Mouse (Mus musculus) embryonic facial prominence, embryonic 11.5 days (tissue): ENCODE results near the gene Gtpbp2. TPM values are rescaled to one million over a fixed set of nuclear protein-coding genes. Genes with fewer than 3 reads are reported as not detected.

ENCODE experiments used
- ATAC-seq: fragments of 200-750 bp; cut with Nextera tagmentation; replicated peaks from 2 replicates; pipeline ENCODE4 v1.8.0; 2017; ENCODE audit warnings: low read depth; ENCODE audit not compliant: insufficient number of reproducible peaks, low FRiP score, low TSS enrichment
- DNase-seq: peaks from one replicate; pipeline ENCODE4 v3.0.0-alpha.2; 2015; ENCODE audit warnings: low spot score
- H3K27ac ChIP-seq: fragments of 300-500 bp; sonication (generic); replicated peaks from 2 replicates; pipeline ENCODE4 v1.5.1; 2014; ENCODE audit warnings: mild to moderate bottlenecking, low read depth, low read length, control low read depth
- H3K27me3 ChIP-seq: fragments of 300-500 bp; sonication (generic); 2 replicates; pipeline ENCODE4 v1.6.1; 2014; ENCODE audit warnings: mild to moderate bottlenecking, low read length, moderate library complexity, mixed read lengths; ENCODE audit not compliant: control insufficient read depth, insufficient read depth
- H3K36me3 ChIP-seq: fragments of 300-500 bp; sonication (generic); replicated peaks from 2 replicates; pipeline ENCODE4 v1.6.1; 2014; ENCODE audit warnings: low read depth, mild to moderate bottlenecking, low read length, moderate library complexity, mixed read lengths; ENCODE audit not compliant: control insufficient read depth, insufficient read depth
- H3K4me1 ChIP-seq: fragments of 300-500 bp; sonication (generic); 2 replicates; pipeline ENCODE4 v1.6.1; 2014; ENCODE audit warnings: low read length, mixed read lengths; ENCODE audit not compliant: control insufficient read depth, insufficient read depth
- H3K4me2 ChIP-seq: fragments of 300-500 bp; sonication (generic); 2 replicates; pipeline ENCODE4 v1.6.1; 2014; ENCODE audit warnings: low read depth, mild to moderate bottlenecking, control low read depth, low read length, moderate library complexity
- H3K4me3 ChIP-seq: fragments of 300-500 bp; sonication (generic); 2 replicates; pipeline ENCODE4 v1.5.1; 2014; ENCODE audit warnings: low read depth, low read length, control low read depth
- H3K9ac ChIP-seq: fragments of 300-500 bp; sonication (generic); replicated peaks from 2 replicates; pipeline ENCODE4 v1.6.1; 2014; ENCODE audit warnings: mild to moderate bottlenecking, control low read depth, low read length
- H3K9me3 ChIP-seq: fragments of 300-500 bp; sonication (generic); replicated peaks from 2 replicates; pipeline ENCODE4 v1.6.1; 2016; ENCODE audit warnings: mild to moderate bottlenecking, low read length, inconsistent platforms, mixed read lengths; ENCODE audit not compliant: control insufficient read depth
- WGBS: fragments of 180-500 bp; shearing (Covaris S2); extraction: QIAGEN DNeasy Blood & Tissue Kit; methylation state at CpG from one replicate; pipeline ENCODE4 v1.1.7; 2014; 5-methylcytosine and 5-hydroxymethylcytosine counted together
- polyA plus RNA-seq: library from polyadenylated mRNA; unstranded; fragments of >200 nt; fragmentation: Nextera tagmentation; extraction: Ambion mirVana; gene quantifications from 2 replicates; pipeline ENCODE4 v1.2.1, GENCODE M21; 2014

The Gtpbp2 gene
- polyA plus RNA-seq, 1 experiment from 2014 or later, result 18.1 TPM

GRCm38 (mm10) chr17:46159236-46159635, 1.6 kb upstream of the Gtpbp2 start:
- Histone ChIP-seq H3K4me2 (no peak overlapping the region), H3K4me1 (no peaks in the 10 kb centered on the region), H3K9ac (no peak overlapping the region), H3K9me3 (no peaks in the 10 kb centered on the region), H3K27me3 (no peaks in the 10 kb centered on the region), H3K4me3 (no peak overlapping the region), H3K27ac (no peak overlapping the region), H3K36me3 (no peaks in the 10 kb centered on the region; the same call in 1 of the 2 replicates)
- DNase-seq, result no peak
- ATAC-seq, result no peak
- WGBS, result 65% methylated on average over 2 of the region's 2 CpGs

GRCm38 (mm10) chr17:46160090-46160662, 656 bp upstream of the Gtpbp2 start:
- Histone ChIP-seq H3K36me3 (no peaks in the 10 kb centered on the region; the same call in none of the 2 replicates), H3K27me3 (no peaks in the 10 kb centered on the region), H3K9me3 (no peaks in the 10 kb centered on the region), H3K9ac (peak overlapping the region; percentile 35), H3K4me3 (peak overlapping the region; percentile 71), H3K27ac (peak overlapping the region; percentile 73), H3K4me2 (peak overlapping the region; percentile 81), H3K4me1 (no peaks in the 10 kb centered on the region)
- DNase-seq (peak; percentile 94), ATAC-seq (peak; percentile 76)
- under 1% methylated on average over 16 of the region's 16 CpGs for WGBS

- 0% methylated on average over 19 of the region's 19 CpGs for WGBS
- no peaks in the 10 kb centered on the region for H3K4me1 ChIP-seq
- no peaks in the 10 kb centered on the region; the same call in none of the 2 replicates for H3K36me3 ChIP-seq
- peak overlapping the region; percentile 71 for H3K4me3 ChIP-seq
- H3K9me3 ChIP-seq, result no peaks in the 10 kb centered on the region
- peak; percentile 19 for ATAC-seq
- H3K27me3 ChIP-seq, result no peaks in the 10 kb centered on the region
- DNase-seq, result peak; percentile 63
- H3K9ac ChIP-seq, result peak overlapping the region; percentile 75
- H3K27ac ChIP-seq, result peak overlapping the region; percentile 53; the same call in 1 of the 2 replicates
- peak overlapping the region; percentile 55 for H3K4me2 ChIP-seq
Measured at GRCm38 (mm10) chr17:46161179-46161578, 347 bp downstream of the Gtpbp2 start.

- H3K4me3 ChIP-seq, result peak overlapping the region; percentile 71
- H3K9ac ChIP-seq, result peak overlapping the region; percentile 75
- no peaks in the 10 kb centered on the region; the same call in none of the 2 replicates for H3K36me3 ChIP-seq
- ATAC-seq, result no peak
- H3K27me3 ChIP-seq, result no peaks in the 10 kb centered on the region
- no peaks in the 10 kb centered on the region for H3K4me1 ChIP-seq
- DNase-seq, result no peak
- peak overlapping the region; percentile 55 for H3K4me2 ChIP-seq
- 49% methylated on average over 9 of the region's 9 CpGs for WGBS
- no peak overlapping the region for H3K27ac ChIP-seq
- no peaks in the 10 kb centered on the region for H3K9me3 ChIP-seq
Measured at GRCm38 (mm10) chr17:46161710-46162109, 878 bp downstream of the Gtpbp2 start.

- H3K4me2 ChIP-seq, result no peak overlapping the region
- H3K9me3 ChIP-seq, result no peaks in the 10 kb centered on the region
- H3K27ac ChIP-seq, result no peak overlapping the region
- WGBS, result 96% methylated on average over 7 of the region's 7 CpGs
- H3K4me1 ChIP-seq, result no peaks in the 10 kb centered on the region
- ATAC-seq (no peak), DNase-seq (no peak)
- peaks cover 1% of the 10 kb centered on the region for H3K36me3 ChIP-seq
- H3K9ac ChIP-seq, result no peak overlapping the region
- H3K4me3 ChIP-seq, result no peak overlapping the region
- H3K27me3 ChIP-seq, result no peaks in the 10 kb centered on the region
Measured at GRCm38 (mm10) chr17:46162551-46162950, 1.7 kb downstream of the Gtpbp2 start.

GRCm38 (mm10) chr17:46162951-46163421, 2.2 kb downstream of the Gtpbp2 start:
- no peak overlapping the region for H3K4me2 ChIP-seq
- H3K4me3 ChIP-seq, result no peak overlapping the region
- no peak for ATAC-seq

GRCm38 (mm10) chr17:46164301-46164700, 3.5 kb downstream of the Gtpbp2 start:
- Histone ChIP-seq H3K9me3 (no peaks in the 10 kb centered on the region), H3K4me2 (no peak overlapping the region), H3K27ac (no peak overlapping the region), H3K4me1 (no peaks in the 10 kb centered on the region), H3K9ac (no peak overlapping the region), H3K36me3 (peaks cover 5% of the 10 kb centered on the region), H3K4me3 (no peak overlapping the region), H3K27me3 (no peaks in the 10 kb centered on the region)
- no peak for ATAC-seq
- DNase-seq, result no peak
- 90% methylated on average over 8 of the region's 8 CpGs for WGBS

More at GRCm38 (mm10) chr17:46162951-46163421, 2.2 kb downstream of the Gtpbp2 start:
- H3K9me3 ChIP-seq, result no peaks in the 10 kb centered on the region
- no peak overlapping the region for H3K27ac ChIP-seq
- H3K36me3 ChIP-seq, result peaks cover 5% of the 10 kb centered on the region
- no peaks in the 10 kb centered on the region for H3K27me3 ChIP-seq
- WGBS, result 89% methylated on average over 9 of the region's 9 CpGs
- no peak for DNase-seq
- H3K9ac ChIP-seq, result no peak overlapping the region
- H3K4me1 ChIP-seq, result no peaks in the 10 kb centered on the region

- Histone ChIP-seq H3K4me2 (no peak overlapping the region), H3K27me3 (no peaks in the 10 kb centered on the region), H3K4me3 (no peak overlapping the region), H3K9ac (no peak overlapping the region), H3K9me3 (no peaks in the 10 kb centered on the region), H3K27ac (no peak overlapping the region), H3K36me3 (peaks cover 5% of the 10 kb centered on the region), H3K4me1 (no peaks in the 10 kb centered on the region)
- no peak for DNase-seq
- no peak for ATAC-seq
- WGBS, result 96% methylated on average over 10 of the region's 10 CpGs
Measured at GRCm38 (mm10) chr17:46164791-46165190, 4.0 kb downstream of the Gtpbp2 start.
